Mouse (Mus musculus): ENCODE measurements around the gene Gm42878.
"Not testable (repeated sequence)": the region's sequence is repeated elsewhere in the genome, so short reads cannot be mapped to it uniquely, and the experiment has no call there.

Gene Gm42878

GRCm38 (mm10) chr5:121564468-121564895 is 19.2 kb upstream of the Gm42878 start:
- peak; percentile 88 for DNase-seq (ENCODE audit: low read depth)

DNA sequence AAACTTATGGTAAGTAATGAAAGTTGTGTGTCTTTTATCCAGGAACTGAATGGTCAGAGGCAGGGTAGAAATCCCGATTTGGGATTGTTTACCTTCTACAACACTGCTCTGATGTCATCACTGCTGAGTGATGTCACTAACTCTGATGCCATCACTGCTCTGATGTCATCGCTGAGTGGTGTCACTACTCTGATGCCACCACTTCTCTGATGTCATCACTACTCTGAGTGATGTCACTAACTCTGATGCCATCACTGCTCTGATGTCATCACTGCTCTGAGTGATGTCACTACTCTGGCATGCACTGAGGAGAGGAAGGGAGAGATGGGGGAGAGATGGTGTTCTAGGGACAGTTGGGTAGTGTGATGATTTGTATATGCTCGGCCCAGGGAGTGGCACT is 17.2 kb upstream of the Gm42878 start:
- no peak for DNase-seq (ENCODE audit: low read depth)

- no peak for DNase-seq (ENCODE audit: low read depth)
These were observed 3.9 kb upstream of the Gm42878 start for GRCm38 (mm10) chr5:121549196-121549595.

GRCm38 (mm10) chr5:121547084-121547483 is 1.8 kb upstream of the Gm42878 start:
- no peak for DNase-seq (ENCODE audit: low read depth)

- DNase-seq (ENCODE audit: low read depth): peak; percentile 84
These were observed 1.2 kb upstream of the Gm42878 start for GRCm38 (mm10) chr5:121546530-121546895.

- peak; percentile 99 for DNase-seq (ENCODE audit: low read depth)
These were observed 679 bp upstream of the Gm42878 start, which contains the start of gene Mapkapk5 for GRCm38 (mm10) chr5:121545793-121546529. Gene Mapkapk5 (minus strand): TSS chr5:121545905.

DNA sequence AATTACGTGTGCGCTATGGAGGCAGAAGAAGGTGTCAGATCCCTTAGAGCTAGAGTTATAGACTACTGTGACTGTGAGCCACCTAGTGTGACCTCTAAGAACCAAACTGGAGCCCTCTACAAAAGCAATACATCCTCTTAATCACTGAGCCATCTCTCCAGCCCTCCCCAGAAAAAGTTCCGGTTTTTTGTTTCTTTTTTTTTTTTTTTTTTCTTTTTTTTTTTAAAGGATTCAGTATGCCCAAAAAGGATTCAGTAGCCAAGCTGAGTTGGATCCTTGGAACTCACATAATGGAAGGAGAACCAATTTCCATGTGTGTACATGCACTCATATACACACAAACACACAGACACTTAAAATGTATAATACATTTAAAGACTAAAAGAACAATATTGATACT is 1.9 kb downstream of the Gm42878 start:
- DNase-seq (ENCODE audit: low read depth): no peak

- DNase-seq (ENCODE audit: low read depth): peak; percentile 22
These were observed 4.0 kb downstream of the Gm42878 start for GRCm38 (mm10) chr5:121541235-121541634.

GRCm38 (mm10) chr5:121540066-121540465 is 5.2 kb downstream of the Gm42878 start:
- no peak for DNase-seq (ENCODE audit: low read depth)

DNA sequence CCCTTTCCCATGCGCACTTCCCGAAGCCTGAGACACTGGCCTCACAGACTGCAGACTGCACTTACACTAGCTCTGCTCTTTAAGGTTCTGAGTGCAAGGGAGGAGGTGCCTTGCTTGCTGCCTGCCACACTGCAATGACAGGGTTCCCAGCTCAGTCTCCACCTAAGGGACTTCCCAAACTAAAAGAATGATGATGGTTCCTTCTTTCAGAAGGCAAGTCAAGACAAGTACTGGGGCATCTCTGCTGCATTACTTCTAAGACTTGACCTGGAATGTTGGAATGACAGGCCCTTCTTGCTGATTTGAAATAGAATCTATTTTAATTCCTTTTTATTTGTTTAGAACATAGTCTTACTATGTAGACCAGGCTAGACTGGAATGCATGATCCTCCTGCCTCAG is 7.7 kb downstream of the Gm42878 start:
- no peak for DNase-seq (ENCODE audit: low read depth)

DNA sequence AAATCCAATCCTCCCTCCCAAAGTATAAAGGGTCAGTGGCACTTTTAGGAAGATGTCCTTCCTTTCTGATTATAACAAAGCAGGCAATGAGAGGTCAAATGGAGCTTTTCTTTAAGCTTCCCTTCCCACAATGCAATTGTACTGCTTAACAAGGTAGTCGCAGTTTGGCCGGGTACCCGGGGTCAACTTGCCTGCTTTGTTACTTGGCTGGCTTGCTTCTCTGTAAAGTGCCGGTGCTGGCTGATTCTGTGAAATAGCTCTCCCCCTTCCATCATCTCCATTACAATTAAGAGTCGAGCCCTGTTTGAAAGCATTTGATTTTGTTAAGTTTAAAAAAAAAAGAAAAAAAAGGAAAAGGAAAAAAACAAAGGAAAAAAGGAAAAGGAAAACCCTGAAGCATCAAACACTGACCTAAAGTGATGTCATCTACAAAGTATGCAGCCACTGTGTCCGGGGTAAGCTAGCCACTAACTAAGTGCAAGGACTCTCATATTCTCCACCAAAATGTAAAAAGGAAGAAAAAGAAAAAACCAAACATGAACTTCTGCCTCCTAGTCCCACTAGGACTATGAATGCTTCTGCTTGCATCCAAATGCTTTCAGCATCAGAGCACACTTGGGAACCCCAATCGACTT is 8.2 kb downstream of the Gm42878 start:
- DNase-seq (ENCODE audit: low read depth): peak; percentile 13

- DNase-seq (ENCODE audit: low read depth): no peak
These were observed 10.2 kb downstream of the Gm42878 start for GRCm38 (mm10) chr5:121535116-121535515.

- peak; percentile 42 for DNase-seq (ENCODE audit: low read depth)
These were observed 10.8 kb downstream of the Gm42878 start for GRCm38 (mm10) chr5:121534521-121534920.

GRCm38 (mm10) chr5:121526961-121527360 is 18.3 kb downstream of the Gm42878 start:
- DNase-seq (ENCODE audit: low read depth): no peak

- no peak for DNase-seq (ENCODE audit: low read depth)
These were observed 18.8 kb downstream of the Gm42878 start for GRCm38 (mm10) chr5:121526526-121526925.

DNA sequence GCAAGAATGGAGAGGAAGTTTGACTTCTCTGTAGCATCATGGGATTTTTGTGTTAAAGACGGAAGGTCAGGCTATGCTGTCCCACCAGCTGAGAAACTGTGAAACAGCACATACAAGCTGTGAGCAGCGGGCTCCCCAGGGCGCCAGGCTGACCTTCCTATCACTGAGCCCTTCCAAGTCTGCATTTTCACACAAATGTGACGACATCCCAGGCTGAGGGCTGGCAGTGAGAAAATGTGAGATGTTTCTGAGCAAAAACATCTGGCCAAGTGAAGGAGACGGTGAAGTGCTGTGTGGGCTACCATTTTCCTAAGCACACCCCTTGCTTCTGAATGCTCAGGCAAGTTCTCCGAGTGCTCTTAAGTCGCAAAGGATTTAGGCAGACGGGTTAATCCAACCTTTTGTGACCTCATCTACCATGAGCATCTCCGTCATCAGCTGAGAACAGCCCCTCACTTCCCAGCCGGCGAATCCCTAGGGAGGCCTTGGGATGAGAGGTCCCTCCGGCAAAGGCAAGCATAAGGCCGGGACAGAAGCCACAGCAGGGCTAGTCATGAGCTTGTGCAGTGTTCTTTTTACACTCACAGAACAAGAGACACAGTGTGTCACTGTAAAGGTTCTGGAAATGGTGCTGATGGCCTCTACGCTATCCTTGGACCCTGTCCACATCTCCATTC is 19.4 kb downstream of the Gm42878 start:
- no peak for DNase-seq (ENCODE audit: low read depth)

DNA sequence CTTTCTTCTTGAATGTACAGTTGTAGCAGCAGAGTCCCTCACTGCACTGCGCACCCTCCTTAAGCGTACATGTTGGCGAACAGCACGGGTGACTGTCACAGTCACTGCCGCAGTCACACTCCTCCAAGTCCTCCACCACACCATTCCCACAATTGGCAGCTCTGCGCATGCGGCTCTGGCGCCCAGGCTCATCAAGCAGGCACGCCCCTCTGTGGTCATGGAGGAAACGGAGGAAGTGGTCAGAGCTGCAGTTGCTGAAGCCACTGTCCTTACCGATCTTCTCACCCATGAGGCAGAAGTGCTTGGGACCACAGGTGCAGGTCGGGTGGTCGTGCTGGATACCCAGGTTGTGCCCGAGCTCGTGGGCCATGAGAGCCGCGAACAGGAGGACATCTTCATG is 25.5 kb downstream of the Gm42878 start:
- DNase-seq (ENCODE audit: low read depth): not testable (repeated sequence)

DNA sequence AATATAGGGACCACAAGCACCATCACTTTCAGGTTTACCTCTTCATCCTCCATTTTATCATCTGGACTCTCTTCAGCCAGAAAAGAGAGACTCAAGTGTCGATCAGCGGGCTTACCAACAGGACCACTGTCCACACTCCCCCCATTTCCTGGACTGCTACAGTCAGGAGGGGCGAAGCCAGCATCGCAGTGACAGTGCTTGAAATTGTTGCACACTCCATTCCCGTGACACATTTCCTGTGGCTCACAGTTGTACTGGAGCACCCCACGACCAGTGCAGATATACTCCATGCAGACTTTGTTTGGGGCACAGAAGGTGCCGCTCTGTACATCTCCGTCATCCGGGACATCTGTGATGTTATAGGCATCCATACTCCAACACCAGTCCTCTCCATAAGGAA is 26.3 kb downstream of the Gm42878 start:
- DNase-seq (ENCODE audit: low read depth): no peak

GRCm38 (mm10) chr5:121510009-121510408 is 35.3 kb downstream of the Gm42878 start:
- DNase-seq (ENCODE audit: low read depth): no peak

DNA sequence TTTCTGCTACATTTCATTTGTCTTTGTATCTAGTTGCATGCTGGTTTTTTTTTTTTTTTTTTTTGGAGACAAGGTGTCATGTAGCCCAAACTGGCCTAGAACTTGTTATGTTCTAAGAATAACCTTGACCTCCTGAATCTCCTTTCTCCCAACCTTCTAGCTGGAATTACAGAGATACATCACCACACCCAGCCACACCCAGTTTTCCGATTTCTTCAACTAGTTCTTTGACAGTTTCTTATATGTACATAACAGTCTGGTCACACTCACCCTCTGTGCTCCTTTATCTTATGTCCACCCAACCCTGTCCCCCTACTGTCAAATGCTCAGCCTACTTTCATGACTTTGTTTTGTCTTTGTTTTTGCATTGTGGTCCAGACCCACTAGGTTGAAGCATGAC is 38.4 kb downstream of the Gm42878 start:
- no peak for DNase-seq (ENCODE audit: low read depth)

- no peak for DNase-seq (ENCODE audit: low read depth)
These were observed 42.1 kb downstream of the Gm42878 start, which contains the start of gene Adam1b for GRCm38 (mm10) chr5:121503231-121503630. Gene Adam1b (minus strand): TSS chr5:121503435.

- DNase-seq (ENCODE audit: low read depth): not testable (repeated sequence)
These were observed 43.8 kb downstream of the Gm42878 start for GRCm38 (mm10) chr5:121501424-121501996.

- DNase-seq (ENCODE audit: low read depth): no peak
These were observed 44.6 kb downstream of the Gm42878 start for GRCm38 (mm10) chr5:121500719-121501118.

Measured in NIH3T3 (cell line).